Mouse (Mus musculus) hindbrain, embryonic 12.5 days (tissue): Measurements from ENCODE around the gene Fam20a. TPM values are rescaled to one million over a fixed set of nuclear protein-coding genes. Genes with fewer than 3 reads are reported as not detected.
A peak's percentile ranks its signal among the peaks of the same experiment; 100 is the strongest.
"Not testable (repeated sequence)": the region's sequence is repeated elsewhere in the genome, so short reads cannot be mapped to it uniquely, and the experiment has no call there.

Experiments used
- ATAC-seq: fragments of 200-750 bp; cut with Nextera tagmentation; 2 replicates; pipeline ENCODE4 v1.8.0; 2017; ENCODE audit warnings: moderate TSS enrichment; ENCODE audit not compliant: low FRiP score
- H3K27ac ChIP-seq: fragments of 300-500 bp; sonication (generic); 2 replicates; pipeline ENCODE4 v1.5.1; 2016; ENCODE audit warnings: mild to moderate bottlenecking
- H3K27me3 ChIP-seq: fragments of 300-500 bp; sonication (generic); 2 replicates; pipeline ENCODE4 v1.6.1; 2016; ENCODE audit warnings: mild to moderate bottlenecking
- H3K36me3 ChIP-seq: fragments of 300-500 bp; sonication (generic); 2 replicates; pipeline ENCODE4 v1.6.1; 2016; ENCODE audit warnings: mild to moderate bottlenecking
- H3K4me1 ChIP-seq: fragments of 300-500 bp; sonication (generic); 2 replicates; pipeline ENCODE4 v1.6.1; 2016
- H3K4me2 ChIP-seq: fragments of 300-500 bp; sonication (generic); replicated peaks from 2 replicates; pipeline ENCODE4 v1.6.1; 2016; ENCODE audit warnings: mild to moderate bottlenecking
- H3K4me3 ChIP-seq: fragments of 300-500 bp; sonication (generic); 2 replicates; pipeline ENCODE4 v1.5.1; 2016; ENCODE audit warnings: mild to moderate bottlenecking
- H3K9ac ChIP-seq: fragments of 300-500 bp; sonication (generic); 2 replicates; pipeline ENCODE4 v1.6.1; 2016; ENCODE audit warnings: mild to moderate bottlenecking, moderate library complexity
- H3K9me3 ChIP-seq: fragments of 300-500 bp; sonication (generic); replicated peaks from 2 replicates; pipeline ENCODE4 v1.6.1; 2016; ENCODE audit warnings: mild to moderate bottlenecking
- WGBS: fragments of 180-500 bp; shearing (Covaris S2); methylation state at CpG from one replicate; pipeline ENCODE4 v1.1.7; 2016; 5-methylcytosine and 5-hydroxymethylcytosine counted together
- polyA plus RNA-seq: library from polyadenylated mRNA; unstranded; fragments of >200 nt; fragmentation: Nextera tagmentation; extraction: Ambion mirVana; gene quantifications from 2 replicates; pipeline ENCODE4 v1.2.1, GENCODE M21; 2016

Fam20a gene
- polyA plus RNA-seq, 1 experiment from 2014 or later: 4.8 TPM

- not testable (repeated sequence) for H3K27me3 ChIP-seq, ATAC-seq, H3K4me3 ChIP-seq, H3K4me1 ChIP-seq, H3K9ac ChIP-seq, H3K27ac ChIP-seq, H3K9me3 ChIP-seq, H3K4me2 ChIP-seq
- 90% methylated on average over 8 of the region's 8 CpGs for WGBS
- peaks cover 71% of the 10 kb centered on the region for H3K36me3 ChIP-seq
Measured at GRCm38 (mm10) chr11:109660526-109660925, 61.6 kb downstream of the Fam20a start.

DNA sequence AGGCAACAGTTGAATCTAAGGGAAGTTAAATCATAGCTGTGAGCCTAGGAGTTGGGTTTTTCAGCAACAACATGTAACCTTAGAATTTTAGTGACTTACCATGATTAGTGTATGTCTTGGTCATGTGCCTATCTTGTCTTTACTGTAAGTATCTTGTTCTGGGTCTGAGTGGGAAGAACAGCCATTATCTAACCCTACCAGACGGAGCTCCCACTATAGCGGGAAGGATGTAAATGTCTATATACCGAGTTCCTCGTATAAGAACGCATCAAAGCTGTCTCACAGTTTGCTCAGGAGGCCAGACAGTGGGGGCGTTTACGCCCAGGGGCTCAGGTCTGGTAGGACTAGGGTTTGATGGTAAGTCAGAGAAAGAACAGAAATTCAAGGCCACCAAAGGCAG is 65.8 kb downstream of the Fam20a start:
- H3K9me3 ChIP-seq: no peaks in the 10 kb centered on the region
- 94% methylated on average over 7 of the region's 7 CpGs for WGBS
- no peak overlapping the region for H3K4me3 ChIP-seq
- H3K4me2 ChIP-seq: no peak overlapping the region
- H3K9ac ChIP-seq: no peak overlapping the region
- no peak for ATAC-seq
- no peaks in the 10 kb centered on the region for H3K27me3 ChIP-seq
- H3K4me1 ChIP-seq: peaks cover 27% of the 10 kb centered on the region
- no peak overlapping the region for H3K27ac ChIP-seq
- peaks cover 52% of the 10 kb centered on the region for H3K36me3 ChIP-seq

DNA sequence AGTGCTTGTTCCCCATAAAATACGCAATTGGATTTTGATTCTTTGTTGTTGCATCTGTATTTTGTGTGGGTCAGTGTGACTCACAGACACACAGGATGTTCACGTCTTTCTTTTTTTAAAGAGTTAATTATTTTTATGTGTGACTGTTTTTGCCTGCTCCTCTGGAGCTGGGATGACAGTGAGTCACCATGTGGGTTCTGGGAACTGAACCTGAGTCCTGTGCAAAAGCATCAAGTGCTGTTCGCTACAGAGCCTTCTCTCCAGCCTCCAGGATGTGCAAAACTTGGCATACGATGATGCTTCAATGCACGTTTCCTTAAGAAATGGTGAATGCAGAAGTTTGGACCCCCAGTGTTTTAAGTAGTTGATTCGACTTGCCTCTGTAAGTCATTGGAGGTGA is 67.5 kb downstream of the Fam20a start:
- no peaks in the 10 kb centered on the region for H3K9me3 ChIP-seq
- 90% methylated on average over 6 of the region's 6 CpGs for WGBS
- no peak overlapping the region for H3K9ac ChIP-seq
- H3K4me2 ChIP-seq: no peak overlapping the region
- H3K27me3 ChIP-seq: no peaks in the 10 kb centered on the region
- peaks cover 35% of the 10 kb centered on the region for H3K36me3 ChIP-seq
- ATAC-seq: no peak
- H3K27ac ChIP-seq: no peak overlapping the region
- no peak overlapping the region for H3K4me3 ChIP-seq
- H3K4me1 ChIP-seq: peaks cover 29% of the 10 kb centered on the region

DNA sequence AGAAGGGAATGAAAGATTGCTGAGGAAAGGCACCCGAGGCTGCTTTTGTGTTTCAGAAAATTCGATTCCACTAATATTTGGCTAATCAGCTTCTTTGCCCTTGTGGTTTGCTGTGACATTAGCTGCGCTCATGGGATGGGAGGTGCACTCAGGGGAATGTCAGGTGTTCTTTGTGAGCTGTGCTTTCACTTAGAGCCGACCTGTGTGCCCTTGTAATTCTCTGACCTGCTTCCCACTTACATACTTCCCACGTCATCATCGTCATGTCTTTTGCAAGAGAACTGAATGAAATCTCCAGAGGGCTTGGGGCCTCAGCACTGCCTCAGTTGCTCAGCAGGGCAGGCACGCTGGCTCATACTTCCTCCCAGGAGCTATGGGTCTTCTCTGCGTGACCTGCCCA is 68.9 kb downstream of the Fam20a start:
- no peak for ATAC-seq
- WGBS: 69% methylated on average over 8 of the region's 8 CpGs
- H3K4me2 ChIP-seq: peak overlapping the region; percentile 89
- H3K9ac ChIP-seq: no peak overlapping the region
- no peaks in the 10 kb centered on the region for H3K27me3 ChIP-seq
- H3K36me3 ChIP-seq: peaks cover 31% of the 10 kb centered on the region
- H3K27ac ChIP-seq: no peak overlapping the region
- peaks cover 41% of the 10 kb centered on the region for H3K4me1 ChIP-seq
- H3K4me3 ChIP-seq: no peak overlapping the region
- H3K9me3 ChIP-seq: no peaks in the 10 kb centered on the region

GRCm38 (mm10) chr11:109652505-109652904 is 69.6 kb downstream of the Fam20a start:
- Histone ChIP-seq H3K9ac (peak overlapping the region; percentile 99), H3K4me3 (peak overlapping the region; percentile 99), H3K36me3 (peaks cover 31% of the 10 kb centered on the region), H3K4me1 (peaks cover 41% of the 10 kb centered on the region), H3K4me2 (peak overlapping the region; percentile 89), H3K27ac (no peak overlapping the region), H3K9me3 (no peaks in the 10 kb centered on the region), H3K27me3 (no peaks in the 10 kb centered on the region)
- no peak for ATAC-seq
- WGBS: 61% methylated on average over 6 of the region's 6 CpGs

- Histone ChIP-seq H3K27me3 (no peaks in the 10 kb centered on the region), H3K4me3 (peak overlapping the region; percentile 99), H3K9me3 (no peaks in the 10 kb centered on the region), H3K4me1 (peaks cover 41% of the 10 kb centered on the region), H3K27ac (peak overlapping the region; percentile 98), H3K36me3 (peaks cover 28% of the 10 kb centered on the region), H3K4me2 (peak overlapping the region; percentile 89), H3K9ac (peak overlapping the region; percentile 99)
- ATAC-seq: no peak
- under 1% methylated on average over 21 of the region's 21 CpGs for WGBS
Measured at GRCm38 (mm10) chr11:109651566-109652024, 70.5 kb downstream of the Fam20a start.

- Histone ChIP-seq H3K4me3 (peak overlapping the region; percentile 99), H3K36me3 (peaks cover 21% of the 10 kb centered on the region), H3K4me2 (peak overlapping the region; percentile 89), H3K9me3 (no peaks in the 10 kb centered on the region), H3K9ac (peak overlapping the region; percentile 99), H3K4me1 (peaks cover 41% of the 10 kb centered on the region), H3K27me3 (no peaks in the 10 kb centered on the region), H3K27ac (peak overlapping the region; percentile 98)
- under 1% methylated on average over 83 of the region's 90 CpGs for WGBS
- ATAC-seq: peak; percentile 97
Measured at GRCm38 (mm10) chr11:109650788-109651565, 71.1 kb downstream of the Fam20a start.

DNA sequence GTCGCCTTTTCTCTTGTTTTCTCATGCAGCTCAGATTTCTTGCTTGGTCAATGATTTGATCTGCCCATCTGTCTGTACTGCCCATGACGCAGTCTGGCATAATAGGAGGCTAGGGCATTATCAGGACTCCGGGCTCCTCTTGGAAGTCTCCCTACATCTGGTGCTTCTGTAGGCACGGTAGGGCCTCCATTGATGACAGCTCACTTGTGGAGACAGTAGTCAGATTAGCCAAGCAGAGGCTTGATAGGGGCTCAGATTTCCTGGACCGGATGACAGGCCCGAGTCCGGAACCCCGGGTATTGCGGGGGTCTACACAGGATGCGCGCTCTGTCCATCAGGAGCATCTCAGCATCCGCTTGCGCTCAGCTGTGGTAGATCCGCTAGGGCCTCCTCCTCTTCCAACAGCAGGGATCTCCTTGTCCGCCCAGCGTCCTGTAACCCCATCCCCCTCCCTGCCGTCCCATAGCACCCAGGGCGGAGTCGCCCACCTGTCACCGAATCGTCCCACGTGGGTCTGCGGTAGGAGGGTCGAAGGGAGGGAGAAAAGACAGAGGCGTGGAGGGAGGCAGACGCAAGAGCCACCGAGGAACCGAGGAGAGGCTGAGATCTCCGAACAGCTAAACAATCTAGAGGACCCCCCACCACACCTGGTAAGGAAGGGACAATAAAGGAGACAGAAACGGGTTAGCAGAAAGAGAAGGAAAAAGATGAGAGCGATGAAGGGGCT is 71.9 kb downstream of the Fam20a start:
- Histone ChIP-seq H3K27me3 (no peaks in the 10 kb centered on the region), H3K27ac (peak overlapping the region; percentile 98), H3K4me2 (peak overlapping the region; percentile 89), H3K4me3 (peak overlapping the region; percentile 99), H3K9ac (peak overlapping the region; percentile 99), H3K9me3 (no peaks in the 10 kb centered on the region), H3K36me3 (peaks cover 13% of the 10 kb centered on the region), H3K4me1 (peaks cover 41% of the 10 kb centered on the region)
- peak; percentile 87 for ATAC-seq
- WGBS: 1% methylated on average over 31 of the region's 31 CpGs

DNA sequence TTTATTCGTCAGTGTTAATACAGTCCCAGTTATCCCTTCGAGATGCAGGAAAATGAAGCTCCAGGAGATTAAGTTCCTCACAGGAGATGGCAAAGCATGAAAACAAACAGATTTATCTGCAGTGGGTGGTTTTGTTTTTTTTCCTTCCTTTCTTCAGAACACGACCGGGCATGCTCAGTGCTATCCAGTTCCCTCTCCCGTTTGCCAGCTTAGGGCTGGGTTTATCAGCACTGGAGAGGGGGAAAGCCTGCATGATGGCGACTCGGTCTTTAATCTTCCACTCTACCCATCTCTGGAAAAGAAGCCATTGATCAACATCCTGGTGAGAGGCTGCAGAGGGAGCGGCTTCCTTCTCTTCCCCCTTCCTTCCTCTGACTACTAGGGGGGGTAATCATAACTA is 72.9 kb downstream of the Fam20a start, which contains the start of gene Prkar1a:
TSS of gene Prkar1a (plus strand) at position 200 of the 400 bp plus-strand sequence.
- no peak for ATAC-seq
- Histone ChIP-seq H3K27me3 (no peaks in the 10 kb centered on the region), H3K9ac (peak within 1 kb of the TSS; percentile 99), H3K36me3 (peaks cover 6% of the 10 kb centered on the region; the same call in 1 of the 2 replicates), H3K4me3 (peak within 1 kb of the TSS; percentile 99), H3K4me2 (peak within 1 kb of the TSS; percentile 89), H3K27ac (peak within 1 kb of the TSS; percentile 98), H3K4me1 (peaks cover 37% of the 10 kb centered on the region), H3K9me3 (no peaks in the 10 kb centered on the region)
- 34% methylated on average over 8 of the region's 8 CpGs for WGBS

- no peak overlapping the region for H3K9ac ChIP-seq
- no peak for ATAC-seq
- WGBS: 49% methylated on average over 7 of the region's 7 CpGs
- H3K27me3 ChIP-seq: no peaks in the 10 kb centered on the region
- peaks cover 31% of the 10 kb centered on the region for H3K4me1 ChIP-seq
- peak overlapping the region; percentile 98 for H3K27ac ChIP-seq
- H3K36me3 ChIP-seq: no peaks in the 10 kb centered on the region
- H3K4me3 ChIP-seq: no peak overlapping the region
- peak overlapping the region; percentile 89; the same call in 1 of the 2 replicates for H3K4me2 ChIP-seq
- H3K9me3 ChIP-seq: no peaks in the 10 kb centered on the region
Measured at GRCm38 (mm10) chr11:109648510-109648909, 73.6 kb downstream of the Fam20a start.

GRCm38 (mm10) chr11:109641498-109642222 is 80.4 kb downstream of the Fam20a start:
- no peak overlapping the region for H3K4me3 ChIP-seq
- no peaks in the 10 kb centered on the region for H3K9me3 ChIP-seq
- H3K27me3 ChIP-seq: no peaks in the 10 kb centered on the region
- no peak overlapping the region for H3K4me2 ChIP-seq
- H3K9ac ChIP-seq: no peak overlapping the region
- ATAC-seq: no peak
- WGBS: 76% methylated on average over 5 of the region's 5 CpGs
- H3K36me3 ChIP-seq: no peaks in the 10 kb centered on the region
- no peaks in the 10 kb centered on the region for H3K4me1 ChIP-seq
- H3K27ac ChIP-seq: no peak overlapping the region

- Histone ChIP-seq H3K27ac (no peak overlapping the region), H3K4me2 (no peak overlapping the region), H3K4me3 (no peak overlapping the region), H3K36me3 (no peaks in the 10 kb centered on the region), H3K9ac (no peak overlapping the region), H3K27me3 (no peaks in the 10 kb centered on the region), H3K9me3 (no peaks in the 10 kb centered on the region), H3K4me1 (no peaks in the 10 kb centered on the region)
- no peak for ATAC-seq
- WGBS: 76% methylated on average over 6 of the region's 6 CpGs
Measured at GRCm38 (mm10) chr11:109635871-109636395, 86.1 kb downstream of the Fam20a start.
